In genomic region chr8:117107533-117107932, GRCm38 (mm10) we compare ENCODE assay signal across 8 mouse cellular contexts. TPM values are rescaled to one million over a fixed set of nuclear protein-coding genes. Genes with fewer than 3 reads are reported as not detected.
A peak's percentile ranks its signal among the peaks of the same experiment; 100 is the strongest.
DNase-seq lines count a peak whose midpoint lies in the region; ATAC-seq and TF ChIP-seq lines count a peak whose summit lies in the region.

No protein-coding gene starts in this region.

- no peaks in the 10 kb centered on the region for H3K36me3 ChIP-seq in hindbrain, embryonic 14.5 days (replicated peaks; ENCODE audit: control insufficient read depth, insufficient read depth)
- H3K36me3 ChIP-seq in hindbrain, embryonic 12.5 days: no peaks in the 10 kb centered on the region

- no peak overlapping the region for H3K4me3 ChIP-seq in hindbrain, embryonic 14.5 days (replicated peaks; ENCODE audit: low read length)
- no peak overlapping the region for H3K4me3 ChIP-seq in hindbrain, embryonic 12.5 days

- ATAC-seq in hindbrain, embryonic 14.5 days (ENCODE audit: low FRiP score): no peak
- ATAC-seq in hindbrain, embryonic 12.5 days (ENCODE audit: low FRiP score): no peak
- peak; percentile 78 for ATAC-seq in inflammation-experienced regulatory T-cells, adult 6 months

- TF ChIP-seq CTCF in brain, embryonic 14.5 days (IDR thresholded peaks at IDR 0.05; ENCODE audit: borderline replicate concordance, extremely low read depth, insufficient read depth, insufficient read length): peak; percentile 87

- H3K4me2 ChIP-seq in hindbrain, embryonic 14.5 days (replicated peaks): no peak overlapping the region
- no peak overlapping the region for H3K4me2 ChIP-seq in hindbrain, embryonic 12.5 days (replicated peaks)

- no peak for TF ChIP-seq POLR2A in brain, embryonic 14.5 days (IDR thresholded peaks at IDR 0.05; ENCODE audit: borderline replicate concordance, extremely low read depth, insufficient read depth, insufficient read length, poor library complexity, severe bottlenecking)

- H3K4me1 ChIP-seq in hindbrain, embryonic 14.5 days (replicated peaks; ENCODE audit: control insufficient read depth, insufficient read depth, low read length): no peaks in the 10 kb centered on the region
- no peaks in the 10 kb centered on the region for H3K4me1 ChIP-seq in hindbrain, embryonic 12.5 days

- peak; percentile 75 for DNase-seq in hindbrain, embryonic 14.5 days (ENCODE audit: low spot score)
- peak; percentile 72 for DNase-seq in brain, embryonic 14.5 days (ENCODE audit: low read depth)
- DNase-seq in frontal cortex, adult 2 months (ENCODE audit: extremely low spot score in 1 of 2, low spot score in 1 of 2): peak; percentile 40 to 88
- peak; percentile 64 for DNase-seq in left cerebral cortex, postnatal 4 days
- peak; percentile 83 for DNase-seq in naive thymus-derived CD4-positive, alpha-beta T cell, adult 2 months (ENCODE audit: low read depth)
- peak; percentile 35 for DNase-seq in telencephalon, adult 2 months (ENCODE audit: low read depth, low spot score)

- WGBS in hindbrain, embryonic 14.5 days: 20% methylated on average over 9 of the region's 9 CpGs
- 16% methylated on average over 9 of the region's 9 CpGs for WGBS in hindbrain, embryonic 12.5 days

- H3K9me3 ChIP-seq in hindbrain, embryonic 14.5 days (ENCODE audit: control insufficient read depth, low read length): no peaks in the 10 kb centered on the region
- H3K9me3 ChIP-seq in hindbrain, embryonic 12.5 days (replicated peaks): no peaks in the 10 kb centered on the region

- H3K9ac ChIP-seq in hindbrain, embryonic 14.5 days: no peak overlapping the region
- H3K9ac ChIP-seq in hindbrain, embryonic 12.5 days: no peak overlapping the region

- intact Hi-C loops in left cerebral cortex, postnatal 4 days (cut with DNase I): no loop called here

- no peak overlapping the region for H3K27ac ChIP-seq in hindbrain, embryonic 14.5 days
- no peak overlapping the region for H3K27ac ChIP-seq in hindbrain, embryonic 12.5 days

- no peaks in the 10 kb centered on the region for H3K27me3 ChIP-seq in hindbrain, embryonic 14.5 days (ENCODE audit: control insufficient read depth, insufficient read depth, low read length)
- H3K27me3 ChIP-seq in hindbrain, embryonic 12.5 days: no peaks in the 10 kb centered on the region

RNA-seq across cellular contexts. Expression of gene Bco1, which starts 11.9 kb away (rescaled TPM):
- polyA plus RNA-seq in hindbrain, embryonic 14.5 days (2014; fragmentation: Nextera tagmentation; extraction: Ambion mirVana): 0.17 and 0.25 TPM in 2 replicates
- polyA plus RNA-seq in hindbrain, embryonic 12.5 days (2016; fragmentation: Nextera tagmentation; extraction: Ambion mirVana): 0.17 and 0.33 TPM in 2 replicates
- polyA plus RNA-seq in brain, embryonic 14.5 days (2012; rRNA removed): 0.11 and 0.12 TPM in 2 replicates
- 0.04 and 0.08 TPM in 2 replicates for polyA plus RNA-seq in frontal cortex, adult 2 months (2012; rRNA removed)
- polyA plus RNA-seq in inflammation-experienced regulatory T-cells, adult 6 months (2017; shearing (Covaris generic)): not detected
- total RNA-seq in left cerebral cortex, postnatal 4 days (2021): under 1 TPM in 1 of 2 experiments, not detected in 1; 0.22 TPM

RNA-seq across cellular contexts. Expression of gene Pkd1l2, which starts 25.3 kb away (rescaled TPM):
- 0.05 and 0.12 TPM in 2 replicates for polyA plus RNA-seq in hindbrain, embryonic 14.5 days (2014; fragmentation: Nextera tagmentation; extraction: Ambion mirVana)
- not detected in 2 replicates for polyA plus RNA-seq in hindbrain, embryonic 12.5 days (2016; fragmentation: Nextera tagmentation; extraction: Ambion mirVana)
- 0.01 TPM in 2 replicates for polyA plus RNA-seq in brain, embryonic 14.5 days (2012; rRNA removed)
- polyA plus RNA-seq in frontal cortex, adult 2 months (2012; rRNA removed): 0.10 and 0.11 TPM in 2 replicates
- polyA plus RNA-seq in inflammation-experienced regulatory T-cells, adult 6 months (2017; shearing (Covaris generic)): under 1 TPM in 1 of 3 experiments, not detected in 2; 0.06 TPM
- not detected for total RNA-seq in left cerebral cortex, postnatal 4 days (2021)

RNA-seq across cellular contexts. Expression of gene Gan, which starts 50.4 kb away (rescaled TPM):
- polyA plus RNA-seq in hindbrain, embryonic 14.5 days (2014; fragmentation: Nextera tagmentation; extraction: Ambion mirVana): 4.4 and 4.7 TPM in 2 replicates
- 3.1 and 3.6 TPM in 2 replicates for polyA plus RNA-seq in hindbrain, embryonic 12.5 days (2016; fragmentation: Nextera tagmentation; extraction: Ambion mirVana)
- 8.0 and 10.5 TPM in 2 replicates for polyA plus RNA-seq in brain, embryonic 14.5 days (2012; rRNA removed)
- 8.1 and 8.6 TPM in 2 replicates for polyA plus RNA-seq in frontal cortex, adult 2 months (2012; rRNA removed)
- polyA plus RNA-seq in inflammation-experienced regulatory T-cells, adult 6 months (2017; shearing (Covaris generic)): 1 to 10 TPM; 1.7 to 2.6 (median 2.0) TPM
- 10 to 100 TPM; 30.6 to 34.4 TPM for total RNA-seq in left cerebral cortex, postnatal 4 days (2021)
